Mouse (Mus musculus): ENCODE results near the gene Rrp1.
"Not testable (repeated sequence)": the region's sequence is repeated elsewhere in the genome, so short reads cannot be mapped to it uniquely, and the experiment has no call there.

Gene Rrp1

DNA sequence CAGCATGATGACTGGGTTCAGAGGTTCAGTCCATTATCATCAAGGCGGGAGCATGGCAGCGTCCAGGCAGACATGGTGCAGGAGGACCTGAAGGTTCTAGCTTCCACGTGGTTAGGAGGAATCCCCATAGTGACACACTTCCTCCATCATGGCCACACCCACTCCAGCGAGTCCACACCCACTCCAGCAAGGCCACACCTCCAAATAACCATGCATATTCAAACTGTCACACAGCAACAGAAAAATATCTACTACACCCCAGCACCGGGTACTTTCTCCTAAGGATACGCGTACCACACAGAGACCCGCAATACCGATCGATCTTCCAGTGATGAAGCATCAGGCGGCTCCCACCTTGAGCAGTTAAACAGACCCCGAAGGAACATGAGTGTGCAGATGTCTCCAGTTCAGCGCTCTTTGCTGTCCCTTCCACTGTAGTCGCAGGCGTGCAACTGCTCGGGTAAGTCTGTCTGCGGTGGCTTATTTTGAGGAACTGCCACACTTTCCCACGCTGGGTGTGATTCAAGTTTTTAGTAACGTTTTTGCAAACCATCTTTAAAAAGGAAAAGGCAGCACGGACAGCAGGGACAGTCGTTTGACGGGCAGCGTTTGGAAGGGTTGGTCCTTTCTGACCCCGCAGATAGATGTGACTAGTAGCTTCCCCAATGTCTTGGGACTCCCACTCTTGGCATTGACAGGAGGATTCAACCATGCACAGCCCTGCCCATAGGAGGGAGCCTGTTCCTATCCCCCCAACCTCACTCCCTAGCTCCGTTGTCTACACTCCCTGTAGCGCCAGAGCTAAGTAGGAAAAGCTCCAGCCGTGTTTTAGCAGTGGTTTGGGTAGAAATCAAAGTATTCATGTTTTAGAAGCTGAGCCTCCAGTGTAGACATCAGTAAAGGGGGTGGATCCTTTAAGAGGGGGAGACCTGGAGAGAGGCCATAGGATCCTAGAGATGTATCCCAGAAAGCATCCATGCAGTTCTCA lies 39.9 kb downstream of the Rrp1 start:
- DNase-seq, result peak; percentile 37 to 51

DNA sequence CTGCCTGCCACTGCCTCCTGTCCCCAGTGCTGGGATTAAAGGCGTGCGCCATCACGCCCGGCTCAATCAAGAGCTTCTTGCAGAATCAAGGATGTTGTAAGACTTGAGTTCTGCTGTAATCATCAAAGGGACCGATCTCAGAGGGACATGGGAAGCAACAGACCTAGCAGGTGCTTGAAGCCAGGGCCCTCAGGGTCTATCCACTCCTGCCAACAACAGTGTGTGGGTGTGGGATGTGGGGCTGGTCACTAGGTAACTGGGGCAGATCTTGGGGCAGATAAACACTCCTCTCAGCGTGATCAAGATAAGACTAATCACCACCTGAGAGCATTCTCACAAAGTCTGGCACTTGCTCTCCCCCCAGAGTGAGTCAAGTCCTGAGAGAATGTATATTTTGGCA lies 41.1 kb downstream of the Rrp1 start:
- no peak for DNase-seq

DNA sequence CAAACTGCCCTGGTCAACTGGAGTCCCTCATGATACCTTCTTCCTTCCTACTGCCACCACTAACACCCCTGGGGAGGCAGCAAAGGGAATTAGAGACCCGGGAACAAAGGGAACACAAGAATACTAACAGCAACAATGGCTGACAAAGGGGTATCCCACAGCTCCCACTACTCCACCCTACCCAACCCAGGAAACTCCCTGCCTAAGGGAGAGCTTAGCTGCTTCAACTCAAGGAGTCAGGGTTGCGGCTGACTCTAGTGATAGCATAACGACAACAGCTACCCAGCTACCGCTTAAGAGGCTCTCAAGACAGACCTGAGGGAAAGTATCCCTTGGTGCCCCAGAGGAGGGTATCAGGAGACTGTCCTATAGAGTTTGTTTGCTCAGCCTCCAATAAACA lies 45.3 kb downstream of the Rrp1 start:
- no peak for DNase-seq

DNA sequence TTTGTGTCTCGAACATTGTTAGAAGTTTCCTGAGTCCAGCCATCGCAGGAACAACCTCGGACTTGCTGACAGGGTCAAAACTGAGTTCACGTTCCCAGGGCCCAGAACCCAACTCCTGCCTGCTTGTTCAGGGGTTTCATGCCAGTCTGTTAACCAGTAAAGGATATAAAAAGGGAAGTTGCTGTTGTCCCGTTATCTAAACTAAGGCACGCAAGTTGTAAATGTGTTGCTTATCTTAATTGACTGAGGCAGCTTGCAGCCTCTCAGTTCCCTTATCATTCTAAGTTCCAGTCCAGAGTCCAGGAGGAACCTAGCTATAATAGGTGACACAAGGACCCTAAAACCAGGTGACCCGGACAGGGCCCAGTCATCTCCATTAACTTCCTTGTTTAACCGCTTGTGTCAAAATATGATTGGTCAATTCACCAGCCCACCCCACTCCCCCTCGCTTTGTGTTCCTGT lies 46.0 kb downstream of the Rrp1 start:
- no peak for DNase-seq

DNA sequence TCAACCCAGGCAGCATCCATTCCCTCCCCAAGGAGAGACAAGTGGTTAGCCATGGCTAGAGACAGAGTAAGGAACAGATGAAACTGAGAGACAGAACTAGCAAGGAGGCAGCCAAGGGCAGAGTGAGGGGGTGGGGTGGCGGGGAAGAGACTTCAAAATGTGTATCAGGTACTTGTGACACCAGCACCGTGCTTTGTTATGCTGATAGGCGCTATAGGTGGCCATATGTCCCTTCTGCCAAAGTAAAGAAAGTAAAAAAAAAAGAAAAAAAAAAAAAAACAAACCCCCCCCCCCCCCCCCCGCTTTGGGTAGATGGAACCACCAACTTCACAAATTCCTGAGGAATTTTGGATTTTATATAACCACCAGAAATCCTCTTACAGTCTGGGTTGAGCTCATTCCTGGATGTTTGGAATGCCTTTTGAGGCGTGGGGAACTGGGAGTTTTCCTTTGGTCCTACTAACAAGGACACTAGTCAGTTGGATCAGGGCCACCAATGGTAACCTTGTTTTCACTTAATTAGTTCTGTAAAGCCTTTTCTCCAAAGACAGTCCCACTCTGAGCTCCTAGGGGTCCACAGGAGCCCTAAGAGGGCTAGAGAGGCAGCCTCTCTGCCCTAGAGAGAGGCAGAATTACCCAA lies 46.5 kb downstream of the Rrp1 start:
- no peak for DNase-seq

DNA sequence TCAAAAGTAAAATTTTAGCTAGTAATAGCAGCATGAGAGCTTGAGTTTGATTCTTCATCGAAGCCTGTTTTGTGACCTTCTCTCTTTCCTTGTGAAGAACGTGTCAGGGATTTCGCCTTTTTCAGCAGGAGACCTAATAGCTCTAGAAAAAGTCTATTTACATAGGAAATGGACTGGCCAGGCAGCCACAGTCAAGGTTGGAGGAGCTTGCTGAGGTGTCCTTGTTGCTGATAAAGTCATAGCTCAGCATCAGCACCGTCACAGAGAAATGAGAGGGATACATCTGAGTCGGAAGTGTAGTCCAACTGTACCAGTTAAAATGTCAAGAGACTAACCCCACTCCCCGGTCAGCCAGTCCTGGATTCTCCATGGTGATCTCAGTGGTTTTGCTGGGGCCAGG lies 47.3 kb downstream of the Rrp1 start:
- DNase-seq, result no peak

DNA sequence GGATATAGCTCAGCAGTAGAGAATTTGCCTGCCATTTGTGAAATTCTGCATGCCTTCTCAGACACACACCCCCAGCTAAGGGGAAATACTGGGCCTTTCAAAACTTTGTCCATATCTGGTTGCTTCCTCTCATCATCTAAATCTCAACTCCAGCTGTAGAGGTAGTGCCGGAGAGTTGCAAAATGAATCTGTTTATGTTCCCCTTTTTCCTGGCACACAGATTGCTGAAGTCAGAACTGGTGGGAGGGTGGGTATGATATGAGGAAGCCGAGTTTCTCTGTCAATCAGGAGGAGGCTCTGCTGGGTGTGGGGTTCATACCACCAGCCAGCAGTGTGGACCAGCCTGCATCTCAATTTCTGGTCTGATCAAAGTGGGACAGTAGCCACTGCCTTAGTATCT lies 48.7 kb downstream of the Rrp1 start:
- DNase-seq, result no peak

DNA sequence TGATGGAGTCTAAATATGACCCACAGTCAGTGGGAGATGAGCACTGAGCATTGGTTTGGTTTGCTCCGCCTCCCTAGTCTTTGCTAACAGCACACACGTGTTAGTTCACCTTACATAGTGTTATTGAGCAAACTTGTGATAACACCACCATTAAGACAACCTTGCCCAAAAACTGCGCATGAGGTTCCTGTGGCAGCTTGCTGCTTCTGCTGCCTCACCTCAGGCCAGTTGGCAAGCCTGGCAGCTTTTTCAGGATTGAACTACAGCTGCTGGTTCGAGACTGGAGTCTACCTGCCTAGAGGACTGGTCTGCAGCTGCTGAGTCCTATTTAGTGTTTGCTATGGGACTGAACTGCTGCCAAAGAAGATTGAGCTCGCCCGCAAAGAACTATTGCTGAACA lies 49.5 kb downstream of the Rrp1 start:
- no peak for DNase-seq

DNA sequence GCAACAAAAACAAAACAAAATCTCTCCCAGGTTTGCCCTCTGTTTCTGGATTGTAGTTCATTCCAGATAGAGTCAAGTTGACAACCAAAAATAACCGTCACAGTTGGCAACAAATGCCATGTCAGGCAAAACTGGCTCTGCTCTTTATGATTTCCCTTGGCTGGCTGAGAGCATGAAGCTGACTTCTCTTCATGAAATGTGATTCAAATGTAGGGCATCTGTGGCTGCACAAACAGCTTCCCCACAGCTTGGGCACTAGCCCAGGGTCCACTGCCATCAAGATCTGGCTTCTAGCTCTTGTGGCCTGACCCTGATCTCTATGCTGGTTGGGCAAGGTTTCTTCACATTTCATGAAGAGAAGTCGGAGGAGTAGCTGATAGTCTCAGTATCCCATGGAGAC lies 50.9 kb downstream of the Rrp1 start:
- no peak for DNase-seq

DNA sequence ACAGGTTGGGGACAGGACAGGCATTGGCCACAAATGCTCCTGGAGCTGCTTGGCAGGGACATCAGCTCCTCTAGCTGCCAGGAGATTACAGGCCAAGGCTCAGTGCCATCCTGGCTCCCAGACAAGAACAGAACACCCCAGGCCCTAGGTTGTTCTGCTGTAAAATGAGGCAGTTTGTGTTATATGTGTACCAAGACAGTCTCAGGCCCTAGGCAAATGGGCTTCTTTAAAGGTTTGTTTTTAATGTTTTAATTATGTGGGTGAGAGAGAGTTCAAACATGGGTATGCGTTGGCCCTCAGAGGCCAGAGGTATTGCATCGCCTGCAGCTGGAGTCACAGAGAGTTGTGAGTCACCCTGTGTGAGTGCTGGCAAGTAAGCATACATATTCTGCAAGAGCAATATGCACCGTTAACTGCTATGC lies 52.5 kb downstream of the Rrp1 start:
- no peak for DNase-seq

DNA sequence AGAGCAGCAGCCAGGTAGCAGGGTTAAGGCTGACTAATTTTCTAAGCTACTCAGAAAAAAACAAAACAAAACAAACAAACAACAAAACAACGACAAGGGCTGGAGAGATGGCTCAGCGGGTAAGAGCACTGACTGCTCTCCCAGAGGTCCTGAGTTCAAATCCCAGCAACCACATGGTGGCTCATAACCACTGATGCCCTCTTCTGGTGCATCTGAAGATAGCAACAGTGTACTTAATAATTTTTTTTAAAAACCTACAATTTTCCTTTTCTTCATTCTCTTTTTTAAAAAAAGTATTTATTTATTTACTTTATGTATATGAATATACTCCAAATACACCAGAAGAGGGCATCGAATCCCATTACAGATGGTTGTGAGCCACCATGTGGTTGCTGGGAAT lies 53.8 kb downstream of the Rrp1 start:
- not testable (repeated sequence) for DNase-seq

DNA sequence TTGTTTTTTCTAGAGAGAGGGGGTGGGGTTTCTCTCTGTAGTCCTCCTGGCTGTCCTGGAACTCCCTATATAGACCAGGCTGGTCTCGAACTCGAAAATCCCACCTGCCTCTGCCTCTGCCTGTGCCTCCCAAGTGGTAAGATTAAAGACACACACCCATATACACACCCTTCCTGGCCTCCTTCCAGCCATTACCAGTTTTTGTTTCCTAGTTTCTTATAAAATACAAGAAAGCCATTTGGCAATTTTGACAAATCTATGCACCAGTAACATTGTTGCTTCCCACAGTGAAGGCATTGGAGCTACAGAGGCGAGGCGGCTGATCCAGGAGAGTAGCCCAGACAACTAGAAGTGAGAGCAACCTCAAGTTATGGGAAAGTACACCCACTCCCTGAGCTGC lies 54.6 kb downstream of the Rrp1 start:
- no peak for DNase-seq

DNA sequence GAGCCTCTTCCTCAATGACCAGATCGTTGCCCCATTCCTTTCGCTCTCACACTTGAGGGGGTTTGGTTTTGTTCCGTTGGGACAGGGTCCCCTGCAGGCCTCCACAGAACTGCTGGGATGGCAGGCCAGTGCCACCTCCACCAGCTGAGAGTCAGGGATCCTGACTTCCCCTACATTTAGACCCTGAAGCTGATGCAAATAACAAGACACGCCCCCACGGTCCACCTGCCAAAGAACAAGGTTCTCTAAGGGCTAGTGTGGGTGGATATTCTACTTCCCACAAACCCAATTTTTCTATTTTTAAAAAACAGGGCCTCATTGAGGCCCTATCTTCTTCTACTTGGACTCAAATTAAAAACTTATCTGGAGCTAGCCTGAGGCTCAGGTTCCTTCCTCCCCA lies 55.1 kb downstream of the Rrp1 start:
- no peak for DNase-seq

DNA sequence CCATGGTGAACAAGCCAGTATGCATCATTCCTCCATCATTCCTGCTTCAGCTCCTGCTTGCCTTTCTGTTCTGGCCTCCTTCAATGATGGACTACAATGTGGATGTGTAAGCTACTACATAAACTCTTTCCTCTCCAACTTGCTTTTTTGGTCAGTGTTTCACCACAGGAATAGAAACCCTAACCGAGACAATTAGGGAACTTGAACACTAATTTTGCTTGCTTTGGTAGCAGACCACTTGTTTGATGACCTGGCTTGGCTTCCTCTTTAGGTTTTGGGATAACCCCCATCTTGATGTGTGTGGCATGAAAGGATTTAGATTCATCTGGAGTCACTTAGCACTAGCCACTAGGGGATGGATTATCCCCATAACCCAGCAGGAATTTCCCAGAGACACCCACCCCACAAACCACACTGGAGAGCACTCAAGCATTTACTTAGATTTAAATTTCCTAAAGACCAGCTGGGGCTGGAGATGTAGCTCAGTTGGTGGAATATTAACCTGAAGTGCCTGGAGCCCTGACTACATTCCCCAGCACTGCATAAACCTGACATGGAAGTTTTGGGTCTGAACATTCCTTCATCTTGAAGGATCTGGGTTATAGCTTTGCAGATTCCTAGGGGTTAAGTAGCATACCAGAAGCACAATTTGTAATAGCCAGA lies 56.8 kb downstream of the Rrp1 start:
- no peak for DNase-seq

DNA sequence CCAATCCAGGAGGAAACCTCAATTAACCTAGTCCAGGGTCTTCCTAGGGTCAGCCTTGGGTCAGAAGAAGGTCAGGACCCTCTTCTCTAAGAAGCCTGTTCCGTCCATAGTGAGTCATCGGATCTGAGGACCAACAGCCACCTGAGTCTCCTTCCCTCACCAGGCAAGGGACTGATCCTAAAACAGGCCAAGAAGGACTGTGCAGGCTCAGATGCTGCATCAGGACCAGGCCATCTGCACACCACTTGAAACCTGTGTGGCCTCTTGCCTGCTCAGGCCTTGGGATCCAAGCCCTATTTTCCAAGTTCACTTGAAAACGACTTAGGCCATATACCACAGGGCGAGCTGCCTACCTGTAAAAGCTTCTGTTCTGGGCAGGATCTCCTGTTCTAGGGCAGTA lies 59.6 kb downstream of the Rrp1 start:
- no peak for DNase-seq

DNA sequence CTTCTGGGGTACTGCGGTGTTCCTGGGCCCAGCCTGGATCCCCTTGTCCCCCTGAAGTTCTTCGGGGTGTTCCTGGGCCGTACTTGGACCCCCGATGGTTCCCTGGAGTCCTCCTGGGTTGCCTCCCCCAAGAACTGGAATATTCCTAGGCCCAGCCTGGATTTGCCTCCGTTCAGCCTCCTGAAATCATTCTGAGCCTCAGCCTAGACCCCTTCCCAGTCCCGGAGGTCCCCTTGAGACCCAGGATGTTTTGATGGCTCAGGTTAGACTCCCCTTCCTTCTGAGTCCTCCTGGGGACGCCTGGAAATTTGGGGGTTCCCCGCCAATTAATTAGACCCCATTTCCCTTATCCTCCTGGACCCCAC lies 60.2 kb downstream of the Rrp1 start:
- DNase-seq, result no peak

DNA sequence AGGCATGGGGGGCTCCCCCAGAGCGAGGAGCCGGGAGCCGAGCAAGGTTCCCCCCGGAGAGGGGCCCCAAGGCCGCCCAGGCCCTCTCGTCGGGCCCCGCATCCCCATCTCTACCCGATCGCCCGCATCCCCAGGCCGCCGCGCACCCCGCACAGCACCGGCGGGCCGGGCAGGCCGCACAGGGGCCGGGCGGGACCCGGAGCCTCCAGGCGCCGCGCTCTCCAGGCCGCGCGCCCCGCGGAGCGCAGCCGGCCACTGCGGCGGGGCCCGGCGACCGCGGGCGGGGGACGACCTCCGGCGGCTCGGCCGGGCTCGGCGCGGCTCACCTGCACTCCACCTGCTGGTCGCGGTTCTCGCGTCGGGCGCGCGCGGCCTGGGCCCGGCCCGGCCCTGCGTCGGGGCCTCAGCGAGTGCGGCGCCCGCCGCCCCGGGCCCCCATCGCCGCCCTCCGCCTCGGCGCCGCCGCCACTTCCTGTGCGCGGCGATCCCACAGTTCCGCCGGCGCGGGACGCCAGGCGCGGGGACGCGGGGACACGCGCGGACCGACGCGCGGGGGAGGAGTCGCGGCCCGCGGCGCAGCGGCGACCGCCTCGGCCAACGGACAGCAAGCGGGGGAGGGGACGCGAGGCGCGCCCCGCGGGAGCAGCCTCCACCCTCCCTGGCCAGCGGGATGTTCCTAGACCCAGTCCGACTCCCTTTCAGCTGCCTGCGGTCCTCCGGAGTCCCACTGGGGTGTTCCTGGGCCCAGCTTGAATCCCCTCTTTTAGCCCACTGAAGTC lies 60.8 kb downstream of the Rrp1 start, which contains the start of gene Agpat3:
Gene Agpat3, minus strand, starts transcription at position 603 of the 779 bp plus-strand sequence.
- peak; percentile 63 to 71 for DNase-seq

DNA sequence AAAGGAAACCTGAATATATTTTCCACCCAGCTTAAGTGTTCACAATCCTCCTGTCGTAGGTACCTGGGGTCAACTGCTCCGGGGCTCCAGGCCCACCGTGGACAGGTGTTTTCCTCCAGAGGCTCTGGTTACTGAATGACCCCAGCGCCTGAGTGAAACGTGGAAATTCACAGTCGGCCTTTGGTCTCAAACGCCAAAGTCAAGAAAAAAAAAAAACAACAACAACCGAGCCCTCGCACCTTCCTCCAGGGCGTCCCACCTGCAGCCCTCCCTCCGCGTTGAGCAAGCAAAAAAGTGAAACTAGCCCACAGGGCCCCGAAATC lies 61.3 kb downstream of the Rrp1 start:
- DNase-seq, result peak in 1 of 2 experiments; percentile 42

DNA sequence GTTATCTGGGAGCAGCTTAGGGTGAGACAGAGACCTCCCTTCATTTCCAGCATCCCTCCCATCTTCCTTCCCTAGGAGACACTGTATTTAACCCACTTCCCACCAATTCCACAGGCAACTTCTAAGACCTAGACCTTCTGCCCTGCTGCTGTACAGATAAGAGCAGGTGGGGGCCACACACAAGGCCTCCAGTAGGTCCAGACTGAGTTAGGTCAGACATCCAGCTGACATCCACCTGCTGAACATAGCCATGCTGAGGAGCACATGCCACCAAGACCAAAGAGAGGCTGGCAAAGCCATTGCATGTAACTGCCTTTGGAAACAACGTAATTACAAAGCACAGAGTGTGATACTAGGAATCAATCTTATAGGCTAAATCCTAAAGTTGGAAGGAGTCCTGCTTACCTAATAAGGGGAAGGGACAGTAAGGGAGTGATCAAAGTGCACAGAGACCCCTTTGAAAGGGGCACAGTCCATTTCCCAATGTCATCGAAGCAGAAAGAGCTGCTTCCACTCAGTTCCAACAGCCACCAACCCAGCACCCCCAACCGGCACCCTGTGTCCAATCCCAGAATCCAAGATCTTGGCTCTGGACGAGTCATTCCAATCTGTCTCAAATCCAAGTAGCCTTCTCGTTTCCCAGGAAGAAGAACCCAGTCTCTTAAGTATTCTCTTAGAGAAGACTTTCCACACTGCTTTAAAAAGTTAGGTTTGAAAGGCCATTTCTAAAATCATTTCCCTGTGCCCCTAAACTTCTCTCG lies 61.9 kb downstream of the Rrp1 start:
- DNase-seq, result no peak

All from thymus, postnatal 36 days (tissue).